Mouse (Mus musculus) bone marrow macrophage, adult 2 months (primary cell): Measurements from ENCODE around the gene Acbd3.

Experiments
- CTCF ChIP-seq: IDR thresholded peaks from 2 replicates; pipeline ENCODE4 v1.5.1; 2012; ENCODE audit warnings: low read depth, mild to moderate bottlenecking, low read length, moderate library complexity
- POLR2A ChIP-seq: IDR thresholded peaks from 2 replicates; pipeline ENCODE4 v1.6.1; 2012; ENCODE audit warnings: mild to moderate bottlenecking, low read depth, low read length, borderline replicate concordance

DNA sequence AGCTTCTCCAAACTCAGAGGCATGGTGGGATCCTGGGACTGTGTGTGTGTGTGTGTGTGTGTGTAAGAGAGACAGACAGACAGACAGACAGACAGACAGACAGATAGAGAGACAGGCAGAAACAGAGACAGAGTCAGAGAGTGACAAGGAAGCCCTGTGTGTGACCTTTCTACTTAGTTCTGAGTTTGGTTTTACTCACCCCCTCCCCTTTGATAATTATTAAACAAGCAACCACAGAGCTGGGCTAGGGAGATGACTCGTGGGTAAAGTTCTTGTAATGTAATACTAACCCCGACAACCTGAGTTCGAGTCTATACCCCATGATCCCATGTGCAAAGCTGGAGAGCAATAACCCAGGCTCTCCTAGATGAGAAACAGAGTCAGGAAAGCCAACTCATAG, 18.0 kb upstream of the Acbd3 start:
- TF ChIP-seq POLR2A = no peak
- no peak for TF ChIP-seq CTCF
